Mouse (Mus musculus) G1E (cell line): ENCODE data around the gene Atp2b2.

Experiments used
- CTCF ChIP-seq: IDR thresholded peaks from 2 replicates; pipeline ENCODE4 v1.5.1; 2012; ENCODE audit warnings: low read depth, low read length, inconsistent platforms, mixed read lengths
- GATA1 ChIP-seq: IDR thresholded peaks from 2 replicates; pipeline ENCODE4 v1.6.1; 2012; ENCODE audit warnings: borderline replicate concordance, low read length, inconsistent platforms, mixed read lengths
- GATA2 ChIP-seq: IDR thresholded peaks from 2 replicates; pipeline ENCODE4 v1.6.1; 2012; ENCODE audit warnings: low read depth, low read length, inconsistent platforms, borderline replicate concordance

DNA sequence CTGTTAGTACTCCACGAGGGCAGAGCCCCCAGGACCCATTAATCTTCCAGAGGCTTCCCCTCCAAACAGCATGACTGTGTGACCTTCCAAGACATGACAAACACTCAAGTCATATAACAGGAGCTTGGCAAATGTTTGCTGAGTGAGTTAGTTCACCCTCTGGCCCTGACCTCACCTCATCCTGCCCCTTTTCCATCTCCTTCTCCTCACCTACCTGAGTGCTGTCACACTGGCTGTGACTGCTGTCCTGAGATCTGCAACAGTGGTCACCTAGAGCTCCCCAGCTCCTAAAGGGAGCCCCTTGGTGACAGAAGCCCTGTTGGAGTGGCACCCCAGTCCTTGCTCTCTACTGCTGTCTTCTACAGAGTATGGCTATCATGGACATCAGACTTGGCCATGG is 31.8 kb upstream of the Atp2b2 start:
- TF ChIP-seq CTCF = no peak
- TF ChIP-seq GATA1 = no peak
- no peak for TF ChIP-seq GATA2
